Mouse (Mus musculus) spleen, adult 2 months (tissue): ENCODE data around the gene Ate1.

Experiments used
- CTCF ChIP-seq: fragments of 200-500 bp; IDR thresholded peaks from 2 replicates; pipeline ENCODE4 v1.5.1; 2011; ENCODE audit warnings: mild to moderate bottlenecking, inconsistent platforms; ENCODE audit not compliant: insufficient read depth, insufficient read length, insufficient replicate concordance; ENCODE audit errors: extremely low read depth
- POLR2A ChIP-seq: fragments of 200-500 bp; IDR thresholded peaks from 2 replicates; pipeline ENCODE4 v1.6.1; 2011; ENCODE audit warnings: low read depth, low read length, inconsistent platforms

- no peak for TF ChIP-seq POLR2A
- no peak for TF ChIP-seq CTCF
These were observed 112.5 kb downstream of the Ate1 start for GRCm38 (mm10) chr7:130407622-130408021.
